Mouse (Mus musculus): ENCODE results near the gene Nup98.

Nup98 gene

GRCm38 (mm10) chr7:102209756-102210721, at the start of gene Nup98, which contains the start of gene Pgap2:
Gene Nup98, minus strand, starts transcription at chr7:102210176.
Gene Pgap2, plus strand, starts transcription at chr7:102210208.
- peak; percentile 97 to 99 for DNase-seq (ENCODE audit: low spot score in 2 of 2)

GRCm38 (mm10) chr7:102258753-102259152, 48.8 kb upstream of the Nup98 start:
- DNase-seq (ENCODE audit: low spot score in 2 of 2), result no peak

GRCm38 (mm10) chr7:102258189-102258588, 48.2 kb upstream of the Nup98 start:
- DNase-seq (ENCODE audit: low spot score in 2 of 2), result peak; percentile 78 to 82

- DNase-seq (ENCODE audit: low spot score in 2 of 2), result no peak
Measured at GRCm38 (mm10) chr7:102256636-102257035, 46.7 kb upstream of the Nup98 start.

GRCm38 (mm10) chr7:102255954-102256353, 46.0 kb upstream of the Nup98 start, which contains the start of gene Rhog:
Gene Rhog, minus strand, starts transcription at chr7:102256054.
- no peak for DNase-seq (ENCODE audit: low spot score in 2 of 2)

GRCm38 (mm10) chr7:102253631-102254030, 43.7 kb upstream of the Nup98 start:
- no peak for DNase-seq (ENCODE audit: low spot score in 2 of 2)

- peak in 1 of 2 experiments; percentile 92 for DNase-seq (ENCODE audit: low spot score in 2 of 2)
Measured at GRCm38 (mm10) chr7:102250631-102251214, 40.7 kb upstream of the Nup98 start.

- peak; percentile 70 to 89 for DNase-seq (ENCODE audit: low spot score in 2 of 2)
Measured at GRCm38 (mm10) chr7:102249896-102250630, 40.1 kb upstream of the Nup98 start.

GRCm38 (mm10) chr7:102249531-102249895, 39.5 kb upstream of the Nup98 start:
- no peak for DNase-seq (ENCODE audit: low spot score in 2 of 2)

- DNase-seq (ENCODE audit: low spot score in 2 of 2), result no peak
Measured at GRCm38 (mm10) chr7:102248691-102249404, 38.9 kb upstream of the Nup98 start.

GRCm38 (mm10) chr7:102246956-102247797, 37.2 kb upstream of the Nup98 start:
- no peak for DNase-seq (ENCODE audit: low spot score in 2 of 2)

- DNase-seq (ENCODE audit: low spot score in 2 of 2), result no peak
Measured at GRCm38 (mm10) chr7:102246265-102246664, 36.3 kb upstream of the Nup98 start.

GRCm38 (mm10) chr7:102245775-102246174, 35.8 kb upstream of the Nup98 start:
- no peak for DNase-seq (ENCODE audit: low spot score in 2 of 2)

- no peak for DNase-seq (ENCODE audit: low spot score in 2 of 2)
Measured at GRCm38 (mm10) chr7:102244782-102245535, 35.0 kb upstream of the Nup98 start.

GRCm38 (mm10) chr7:102243870-102244269, 33.9 kb upstream of the Nup98 start:
- peak in 1 of 2 experiments; percentile 36 for DNase-seq (ENCODE audit: low spot score in 2 of 2)

- DNase-seq (ENCODE audit: low spot score in 2 of 2), result no peak
Measured at GRCm38 (mm10) chr7:102242917-102243316, 32.9 kb upstream of the Nup98 start.

- no peak for DNase-seq (ENCODE audit: low spot score in 2 of 2)
Measured at GRCm38 (mm10) chr7:102242371-102242770, 32.4 kb upstream of the Nup98 start.

- DNase-seq (ENCODE audit: low spot score in 2 of 2), result no peak
Measured at GRCm38 (mm10) chr7:102239591-102239990, 29.6 kb upstream of the Nup98 start.

- DNase-seq (ENCODE audit: low spot score in 2 of 2), result no peak
Measured at GRCm38 (mm10) chr7:102238686-102239286, 28.8 kb upstream of the Nup98 start.

Data from urinary bladder, postnatal 36 days (tissue).